Mouse (Mus musculus): ENCODE results near the gene Gm38100.

GRCm38 (mm10) chr1:175961786-175962185 is 41.7 kb downstream of the Gm38100 start:
- TF ChIP-seq CTCF (IDR thresholded peaks at IDR 0.05; ENCODE audit: low read depth): no peak
- no peak for TF ChIP-seq EP300 (IDR thresholded peaks at IDR 0.05; ENCODE audit: low read depth)

Data from liver, postnatal 0 days (tissue).